Mouse (Mus musculus) kidney, adult 8-10 months (tissue): Measurements from ENCODE around the gene Lrrc47.

ENCODE experiments used
- DNase-seq, 2 experiments: peaks; one replicate each; pipeline ENCODE4 v3.0.0; 2022

Gene Lrrc47

DNA sequence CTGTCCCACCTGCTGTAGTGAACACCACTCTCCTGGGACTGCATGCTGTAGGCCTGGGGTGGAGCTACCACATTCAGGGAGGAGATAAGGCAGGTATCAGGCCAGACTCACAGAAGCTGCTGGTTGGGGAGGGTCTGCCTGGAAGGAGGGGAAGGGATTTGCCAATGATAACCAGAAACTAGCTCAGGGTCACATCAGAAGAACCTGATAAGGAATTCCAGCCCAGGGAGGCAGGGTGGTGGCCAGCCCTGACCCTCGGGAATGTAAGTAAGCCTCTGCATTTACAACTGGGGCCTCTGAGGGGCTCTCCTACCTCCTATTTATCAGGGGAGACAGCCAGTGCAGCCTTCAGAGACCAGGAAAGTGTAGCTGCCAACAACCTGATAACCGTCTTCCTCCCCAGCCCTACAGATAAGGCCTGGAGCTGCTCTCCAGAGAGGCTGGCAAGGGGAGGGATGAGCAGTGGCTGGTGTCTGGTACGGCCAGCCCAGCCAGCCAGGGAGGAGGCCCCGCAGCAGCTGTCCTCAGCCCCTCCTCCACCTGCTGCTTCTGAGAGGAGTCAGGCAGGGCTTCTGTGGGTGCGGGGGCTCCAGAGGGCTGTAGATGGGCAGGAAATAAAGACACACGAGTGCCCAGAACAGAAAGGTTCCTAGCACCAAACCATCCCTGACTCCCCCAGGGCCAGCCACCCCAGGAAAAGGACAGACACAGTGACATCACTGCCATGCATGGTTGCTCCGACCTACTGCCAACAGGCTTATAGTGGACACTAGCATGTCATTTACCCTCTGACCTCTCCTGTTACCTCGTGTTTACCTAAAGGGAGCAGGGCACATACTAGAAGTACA lies 12.4 kb downstream of the Lrrc47 start:
- peak; percentile 38 to 49 for DNase-seq

DNA sequence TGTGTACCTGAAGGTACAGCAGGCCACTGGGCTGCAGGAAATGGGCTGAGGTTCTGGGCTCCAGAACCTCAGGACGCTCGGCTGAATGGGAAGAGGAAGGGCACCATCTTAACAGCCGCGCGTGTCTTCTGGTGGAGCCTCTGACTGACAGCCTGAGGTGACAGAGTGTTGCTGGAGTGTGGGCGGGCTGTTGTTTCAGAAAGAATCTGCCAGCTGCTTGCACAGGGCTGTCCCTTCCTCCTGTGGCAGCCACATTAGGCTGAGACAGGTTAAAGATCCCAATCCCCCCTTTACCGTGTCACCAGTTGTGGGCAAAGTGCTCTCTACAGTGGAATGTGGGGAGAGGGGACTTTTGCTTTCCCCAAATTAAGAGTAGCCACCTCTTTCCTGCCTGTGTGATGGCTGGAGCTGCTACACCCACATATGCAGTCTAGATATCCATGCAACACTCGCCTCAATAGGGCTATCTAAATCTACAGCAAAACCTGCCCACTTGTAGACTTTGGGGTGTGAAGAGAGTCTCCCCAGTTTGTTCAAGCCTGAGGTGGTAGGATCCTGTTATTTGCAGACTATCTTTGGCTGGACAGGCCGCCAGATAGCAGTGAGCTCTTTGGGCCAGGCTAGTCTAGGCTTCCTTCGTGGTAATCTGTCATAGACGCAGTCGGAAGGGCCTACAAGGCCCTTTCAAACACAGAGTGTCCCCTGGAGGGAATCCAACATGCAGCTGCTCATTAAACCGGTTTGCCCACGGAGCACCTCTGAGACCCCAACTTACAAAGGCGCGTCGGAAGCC lies 13.4 kb downstream of the Lrrc47 start:
- DNase-seq, result peak in 1 of 2 experiments; percentile 41

DNA sequence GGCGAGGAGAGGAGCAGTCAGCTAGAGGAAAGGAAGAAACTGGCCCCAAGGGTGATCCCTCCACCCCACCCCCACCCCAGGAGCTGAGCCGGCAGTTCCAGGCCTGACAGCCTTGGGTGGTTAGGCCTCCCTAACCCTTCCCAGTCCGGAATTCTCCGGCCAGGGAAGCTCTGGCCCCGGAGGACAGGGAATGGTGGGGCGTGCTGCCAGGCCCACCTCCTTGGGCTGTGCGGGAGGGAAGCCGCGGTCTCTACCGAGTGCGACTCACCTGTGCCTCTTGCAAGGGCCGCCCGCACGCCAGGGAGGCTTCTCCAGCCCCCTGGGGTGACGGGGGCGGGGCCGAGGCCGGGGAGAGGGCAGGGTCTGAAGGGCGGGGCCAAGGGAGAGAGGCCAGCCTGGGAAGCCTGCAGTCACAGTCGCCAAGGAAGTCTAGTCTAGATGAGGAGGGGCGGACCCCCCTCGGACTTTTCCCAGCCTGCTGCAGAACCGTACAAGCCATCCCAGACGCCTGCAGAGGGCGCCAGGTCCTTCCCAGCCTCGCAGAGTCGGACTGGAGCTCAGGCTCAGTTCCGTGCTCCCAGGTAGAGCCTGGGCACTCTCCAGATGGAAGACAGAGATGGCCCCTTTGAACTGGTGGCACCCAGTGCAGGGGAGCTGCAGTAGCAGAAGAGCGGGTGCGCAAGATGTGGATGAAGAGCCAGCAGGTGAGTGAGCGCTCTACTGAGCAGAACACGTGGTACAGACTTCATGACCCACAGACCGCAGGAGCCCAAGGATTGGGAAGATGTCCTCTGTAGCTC lies 14.3 kb downstream of the Lrrc47 start, which contains the start of gene Smim1:
Gene Smim1 (minus strand): TSS at position 590 of the 800 bp plus-strand sequence.
- DNase-seq, result peak; percentile 95 to 96

DNA sequence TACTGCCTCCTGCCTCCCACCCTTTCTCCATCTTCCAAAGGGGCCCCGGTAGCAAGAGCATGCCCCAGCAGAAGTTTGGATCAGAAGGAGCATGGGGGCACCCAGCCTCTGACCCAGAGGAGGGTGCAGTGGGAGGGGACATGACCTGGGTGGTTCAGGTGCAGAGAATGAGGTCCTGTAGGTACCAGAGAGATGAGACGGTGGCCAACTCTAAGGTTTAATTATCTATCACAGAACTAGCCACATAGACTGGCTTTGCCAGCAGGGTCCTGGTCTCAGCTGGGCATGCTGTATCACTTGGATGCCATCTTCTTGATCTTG lies 14.9 kb downstream of the Lrrc47 start:
- DNase-seq, result no peak

DNA sequence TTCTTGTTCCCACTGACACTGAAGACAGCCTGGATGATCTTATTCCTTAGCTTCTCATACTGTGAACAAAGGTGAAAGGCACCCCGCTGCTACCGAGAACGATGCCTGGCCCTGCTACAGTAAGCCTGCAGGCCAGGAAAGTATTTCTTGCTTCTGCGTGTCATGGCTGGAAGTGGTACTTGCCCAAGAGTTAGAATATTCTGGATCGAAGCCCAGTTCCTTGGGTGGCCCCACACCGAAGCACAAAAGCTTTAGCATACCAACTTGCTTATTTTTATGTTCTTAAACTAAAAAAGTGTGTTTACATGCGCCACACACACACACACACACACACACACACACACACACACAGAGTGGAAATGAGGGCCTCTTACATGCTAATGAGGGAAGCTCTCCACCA lies 16.5 kb downstream of the Lrrc47 start:
- no peak for DNase-seq

DNA sequence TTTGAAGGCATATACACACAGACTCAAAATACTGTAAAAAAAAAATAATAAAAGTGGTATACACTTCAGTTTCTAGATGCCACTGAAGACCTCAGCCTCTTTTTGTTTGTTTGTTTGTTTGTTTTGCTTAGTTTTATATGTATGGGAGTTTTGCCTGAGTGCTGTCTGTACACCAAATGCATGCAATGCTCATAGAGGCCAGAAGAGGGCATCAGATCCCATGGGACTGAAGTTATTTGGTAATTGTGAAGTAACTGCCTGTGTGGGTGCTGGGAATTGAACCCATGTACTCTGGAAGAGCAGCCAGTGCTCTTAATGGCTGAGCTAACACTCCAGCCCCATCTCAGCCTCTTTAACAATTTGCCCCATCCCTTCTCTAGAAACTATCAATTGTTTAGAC lies 17.1 kb downstream of the Lrrc47 start:
- peak in 1 of 2 experiments; percentile 37 for DNase-seq

DNA sequence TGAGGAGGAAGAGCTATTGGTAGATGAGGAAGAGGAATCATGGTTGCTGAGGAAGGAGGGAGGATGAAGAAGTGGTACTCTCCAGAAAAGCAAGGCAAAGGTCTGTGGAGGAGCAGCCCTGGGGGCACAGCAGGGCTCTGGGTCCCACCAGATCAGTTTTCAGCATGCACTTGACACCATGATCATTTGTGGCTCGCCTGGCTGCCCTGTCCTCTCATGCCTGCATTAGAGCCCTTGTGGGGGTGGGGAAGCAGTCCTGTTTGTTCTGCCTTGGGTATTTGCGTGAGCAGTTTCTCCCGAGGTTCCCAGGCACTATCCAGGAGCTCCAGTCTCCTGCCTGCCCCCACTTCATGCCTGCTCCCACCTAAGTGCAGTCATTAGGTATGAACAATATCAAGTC lies 25.6 kb downstream of the Lrrc47 start:
- DNase-seq, result no peak

DNA sequence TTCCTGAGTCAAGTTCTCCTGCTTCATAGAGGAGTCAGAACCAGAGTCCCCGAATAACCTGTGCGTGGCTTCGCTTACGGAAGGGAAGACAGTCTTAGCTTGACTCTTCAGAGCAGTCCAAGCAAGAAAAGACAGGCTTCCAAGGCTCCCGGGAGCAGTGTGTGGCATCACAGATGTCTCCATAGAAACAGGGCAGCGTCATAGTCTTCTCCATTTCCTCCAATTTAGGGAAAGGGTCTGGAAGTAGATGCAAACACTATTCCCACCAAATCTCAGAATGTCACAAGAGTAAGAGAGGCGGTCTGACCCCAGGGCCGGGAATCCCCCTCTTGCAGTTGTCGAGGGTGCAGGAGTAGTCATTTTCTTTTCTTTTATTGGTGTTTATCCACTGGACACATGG lies 31.0 kb downstream of the Lrrc47 start, which contains the start of gene Ccdc27:
Gene Ccdc27 (minus strand): TSS at position 101 of the 400 bp plus-strand sequence.
- no peak for DNase-seq

DNA sequence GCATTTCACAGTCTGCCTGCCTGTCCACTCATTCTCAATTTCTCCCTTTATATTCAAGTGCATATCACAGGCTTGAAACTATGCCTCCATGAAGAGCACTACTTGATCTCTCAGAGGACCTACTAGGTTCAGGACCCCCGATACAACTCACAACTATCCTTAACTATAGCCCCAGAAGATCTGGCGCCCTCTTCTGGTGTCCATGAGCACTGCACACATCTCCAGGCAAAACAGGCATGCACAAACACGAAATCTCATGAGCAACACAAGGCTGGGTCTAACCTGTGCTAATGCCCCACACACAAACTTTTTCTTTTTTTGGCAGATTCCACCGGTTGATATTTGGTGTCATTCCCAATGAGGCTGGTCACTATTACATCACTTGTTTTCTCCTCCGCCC lies 34.3 kb downstream of the Lrrc47 start:
- no peak for DNase-seq

DNA sequence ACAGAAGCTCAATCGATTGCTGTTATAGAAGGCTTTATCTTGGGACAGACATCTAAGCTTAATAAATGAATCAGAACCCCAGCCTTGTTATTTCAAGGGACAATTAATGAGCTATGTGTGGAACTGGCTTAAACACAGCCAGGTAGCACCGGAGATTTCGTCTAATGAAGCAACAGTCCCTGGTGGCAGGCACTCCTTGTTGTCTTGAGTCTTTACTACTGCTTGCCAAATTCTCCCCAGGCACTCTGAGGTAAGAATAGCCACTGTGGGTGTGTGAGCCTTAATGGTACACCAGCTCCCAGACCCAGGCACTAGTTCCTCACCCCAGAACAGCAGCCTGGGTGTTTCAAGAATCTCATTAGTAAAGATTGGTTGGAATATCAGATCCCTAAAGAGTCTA lies 39.9 kb downstream of the Lrrc47 start:
- no peak for DNase-seq

DNA sequence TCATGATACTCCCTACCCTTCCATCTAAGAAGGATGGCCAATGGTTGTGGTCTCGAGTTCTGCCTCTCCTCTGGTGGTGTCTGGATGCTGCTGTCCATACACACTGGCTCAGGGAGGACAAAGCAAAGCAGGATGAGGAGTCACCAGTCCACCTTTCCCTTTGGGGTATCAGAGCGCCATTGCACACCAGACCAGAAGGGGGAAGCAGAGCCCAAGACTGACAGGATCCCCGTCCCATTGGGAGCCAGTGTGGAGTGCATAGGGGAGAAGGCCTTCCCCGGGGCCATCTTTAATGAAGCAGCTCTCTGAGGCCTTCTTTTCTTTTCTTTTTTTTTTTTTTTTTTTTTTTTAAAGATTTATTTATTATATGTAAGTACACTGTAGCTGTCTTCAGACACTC lies 41.5 kb downstream of the Lrrc47 start:
- no peak for DNase-seq

DNA sequence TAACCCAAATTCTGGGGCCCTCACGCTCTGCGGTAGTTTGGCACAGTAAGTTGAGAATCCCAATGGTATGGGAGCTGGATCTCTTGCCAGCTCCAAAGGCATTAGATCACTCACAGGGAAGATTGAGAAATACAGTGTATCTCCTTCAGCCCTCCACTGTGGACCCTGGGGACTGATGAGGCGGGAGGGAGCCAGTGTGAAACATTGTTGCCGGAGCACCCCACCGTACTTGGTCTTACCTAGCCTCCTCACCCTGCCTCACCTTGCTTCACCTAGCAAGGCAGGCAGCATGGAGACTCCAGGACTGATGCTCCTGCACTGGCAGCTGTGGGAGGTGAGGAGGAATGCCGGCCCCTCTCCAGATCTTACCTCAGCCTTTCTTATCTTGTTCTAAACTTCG lies 44.0 kb downstream of the Lrrc47 start:
- no peak for DNase-seq

DNA sequence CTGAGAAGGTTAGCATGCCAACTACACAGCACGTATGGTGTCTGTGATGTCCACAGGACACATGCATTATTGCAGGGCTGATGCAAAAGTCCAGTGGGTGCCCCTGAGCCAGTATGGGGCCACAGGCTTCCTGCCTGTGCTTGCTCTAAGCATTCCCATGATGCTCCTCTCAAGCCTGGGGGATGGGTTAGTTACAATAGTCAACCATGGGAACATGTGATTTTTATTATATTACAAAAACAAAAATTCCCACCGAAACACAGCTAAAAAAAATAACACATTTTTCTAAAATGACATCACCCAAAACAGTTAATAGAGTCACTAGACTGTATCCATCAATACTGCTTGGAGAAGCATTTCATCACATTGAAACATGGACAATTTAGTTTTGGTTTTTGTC lies 44.5 kb downstream of the Lrrc47 start:
- no peak for DNase-seq

DNA sequence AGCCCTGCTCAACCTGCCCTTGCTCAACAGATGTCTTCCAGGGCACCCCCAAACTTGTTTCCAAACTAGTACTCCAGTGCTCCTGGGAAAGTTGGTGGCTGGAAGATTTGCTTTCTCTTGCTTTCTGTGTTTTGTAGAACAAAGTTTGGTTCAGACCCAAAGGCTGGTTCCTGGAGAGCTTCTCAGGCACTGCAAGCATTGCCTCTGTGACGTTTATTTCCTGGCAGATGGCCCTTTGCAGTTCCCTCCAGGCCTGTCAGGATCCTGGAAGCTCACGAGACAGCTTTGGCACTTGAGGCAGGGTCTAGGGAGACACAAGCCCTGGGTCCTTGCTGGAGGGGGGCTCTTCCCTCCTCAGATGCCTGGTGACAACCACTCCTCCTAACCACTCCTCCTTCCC lies 45.1 kb downstream of the Lrrc47 start:
- DNase-seq, result no peak

DNA sequence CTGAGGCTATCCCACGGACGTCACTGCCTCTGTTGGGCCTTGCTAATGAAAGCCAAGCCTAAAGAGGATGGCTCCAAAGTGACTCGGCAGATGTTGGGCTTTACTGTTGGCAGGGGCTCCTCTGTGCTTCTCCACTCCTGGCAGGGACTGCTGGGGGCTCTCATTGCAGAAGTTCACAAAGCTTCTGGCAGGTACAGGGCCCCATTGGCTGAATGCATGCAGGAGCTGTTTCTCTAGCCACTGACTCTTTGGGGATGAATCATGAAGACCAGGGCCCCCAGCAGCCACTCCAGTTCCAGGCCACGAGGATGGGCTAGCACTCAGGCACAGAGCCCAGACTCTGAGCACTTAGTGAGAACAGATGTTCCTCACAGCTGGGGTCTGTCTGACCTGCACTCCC lies 46.2 kb downstream of the Lrrc47 start:
- DNase-seq, result no peak

DNA sequence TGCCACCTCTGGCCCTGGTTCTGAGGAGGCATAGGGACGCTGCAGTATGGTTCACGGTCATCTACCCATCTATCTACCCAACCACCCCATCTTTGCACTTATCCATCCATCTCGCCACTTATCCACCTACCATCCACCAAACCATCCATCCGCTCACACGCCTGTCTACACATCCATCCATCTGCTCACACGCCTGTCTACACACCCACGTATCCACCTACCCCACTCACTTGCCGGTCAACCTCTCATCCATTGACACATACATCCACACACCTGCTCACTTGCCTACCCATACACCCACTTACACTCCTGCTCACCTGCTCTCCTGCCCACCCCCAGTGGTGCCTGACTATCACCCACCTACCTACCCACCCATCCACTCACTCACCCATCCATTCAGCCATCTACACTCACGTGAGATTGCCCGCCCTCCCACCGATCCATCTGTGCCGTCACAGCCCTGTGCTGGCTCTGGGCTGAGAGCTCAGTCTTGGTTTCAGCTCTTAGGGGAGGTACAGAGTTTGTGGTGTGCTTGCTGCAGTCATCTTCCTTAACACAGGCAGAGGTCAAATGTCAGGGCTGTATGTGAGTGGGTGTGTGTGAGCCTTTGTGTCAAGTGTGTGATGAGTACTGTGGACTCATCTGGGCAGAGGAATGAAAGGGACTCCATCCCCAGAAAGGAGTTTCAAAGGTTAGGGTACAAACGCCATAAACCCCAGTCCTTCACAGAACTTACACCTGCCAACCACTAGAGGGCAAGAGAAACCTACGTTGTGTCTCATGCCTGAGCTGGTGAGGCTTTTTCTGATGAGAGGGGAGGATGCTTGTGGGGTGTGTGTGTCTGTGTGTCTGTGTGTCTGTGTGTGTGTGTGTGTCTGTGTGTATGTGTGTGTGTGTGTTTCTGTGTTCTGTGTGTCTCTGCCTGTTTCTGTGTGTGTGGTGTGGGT lies 53.6 kb downstream of the Lrrc47 start:
- peak; percentile 15 to 33 for DNase-seq

DNA sequence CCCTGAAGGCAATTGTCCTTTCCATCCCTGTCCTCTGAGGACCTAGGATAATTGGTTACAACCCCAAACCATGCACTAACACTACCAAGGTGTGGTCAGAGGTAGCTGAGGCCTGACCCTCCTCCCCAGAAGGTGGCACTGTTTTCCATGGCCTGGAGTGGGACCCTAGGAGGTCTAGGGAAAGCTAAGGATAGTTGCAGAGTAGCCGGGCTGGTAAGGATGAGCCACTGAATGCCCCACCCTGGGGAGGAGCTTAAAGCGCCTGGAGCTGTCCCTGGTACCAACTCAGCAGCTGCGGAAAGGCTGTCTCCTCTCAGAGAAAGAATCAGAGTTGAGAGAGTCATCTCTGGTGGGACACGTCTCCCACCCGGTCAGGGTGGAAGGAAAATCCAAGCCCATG lies 59.4 kb downstream of the Lrrc47 start:
- DNase-seq, result peak; percentile 19 to 39
